Mouse (Mus musculus) intestine, embryonic 16.5 days (tissue): ENCODE data around the gene Nkain4. TPM values are rescaled to one million over a fixed set of nuclear protein-coding genes. Genes with fewer than 3 reads are reported as not detected.

Experiments
- ATAC-seq: fragments of 200-750 bp; cut with Nextera tagmentation; 2 replicates; pipeline ENCODE4 v1.8.0; 2017; ENCODE audit warnings: moderate TSS enrichment, moderate library complexity
- H3K27ac ChIP-seq: fragments of 300-500 bp; sonication (generic); 2 replicates; pipeline ENCODE4 v1.5.1; 2014; ENCODE audit warnings: mild to moderate bottlenecking, low read length
- H3K27me3 ChIP-seq: fragments of 300-500 bp; sonication (generic); replicated peaks from 2 replicates; pipeline ENCODE4 v1.6.1; 2014; ENCODE audit warnings: low read length, control low read depth, mixed read lengths; ENCODE audit not compliant: control insufficient read depth, insufficient read depth
- H3K36me3 ChIP-seq: fragments of 300-500 bp; sonication (generic); 2 replicates; pipeline ENCODE4 v1.6.1; 2014; ENCODE audit warnings: low read length, control low read depth; ENCODE audit not compliant: control insufficient read depth, insufficient read depth
- H3K4me1 ChIP-seq: fragments of 300-500 bp; sonication (generic); 2 replicates; pipeline ENCODE4 v1.6.1; 2014; ENCODE audit warnings: low read length, control low read depth, mixed read lengths; ENCODE audit not compliant: control insufficient read depth, insufficient read depth
- H3K4me2 ChIP-seq: fragments of 300-500 bp; sonication (generic); 2 replicates; pipeline ENCODE4 v1.6.1; 2014; ENCODE audit warnings: low read depth, low read length, control low read depth
- H3K4me3 ChIP-seq: fragments of 300-500 bp; sonication (generic); 2 replicates; pipeline ENCODE4 v1.5.1; 2014; ENCODE audit warnings: mild to moderate bottlenecking, low read length
- H3K9ac ChIP-seq: fragments of 300-500 bp; sonication (generic); 2 replicates; pipeline ENCODE4 v1.6.1; 2014; ENCODE audit warnings: low read depth, low read length
- H3K9me3 ChIP-seq: fragments of 300-500 bp; sonication (generic); 2 replicates; pipeline ENCODE4 v1.6.1; 2016; ENCODE audit warnings: low read length, control low read depth; ENCODE audit not compliant: control insufficient read depth
- WGBS: fragments of 180-500 bp; shearing (Covaris S2); extraction: QIAGEN DNeasy Blood & Tissue Kit; methylation state at CpG from one replicate; pipeline ENCODE4 v1.1.7; 2014; 5-methylcytosine and 5-hydroxymethylcytosine counted together
- polyA plus RNA-seq: library from polyadenylated mRNA; unstranded; fragments of >200 nt; fragmentation: Nextera tagmentation; extraction: Ambion mirVana; gene quantifications from 2 replicates; pipeline ENCODE4 v1.2.1, GENCODE M21; 2015

The Nkain4 gene
- polyA plus RNA-seq, 1 experiment from 2014 or later = 32.5 TPM

- peak within 1 kb of the TSS; percentile 86 for H3K4me2 ChIP-seq
- H3K36me3 ChIP-seq = peaks cover 6% of the 10 kb centered on the region; the same call in 1 of the 2 replicates
- peak within 1 kb of the TSS; percentile 68 for H3K27ac ChIP-seq
- peak within 1 kb of the TSS; percentile 100 for H3K4me3 ChIP-seq
- peak; percentile 95 for ATAC-seq
- H3K27me3 ChIP-seq = no peaks in the 10 kb centered on the region
- H3K9ac ChIP-seq = peak within 1 kb of the TSS; percentile 100
- H3K9me3 ChIP-seq = no peaks in the 10 kb centered on the region
- WGBS = under 1% methylated on average over 53 of the region's 56 CpGs
- peaks cover 17% of the 10 kb centered on the region for H3K4me1 ChIP-seq
Observed at GRCm38 (mm10) chr2:180920810-180921400, 33.6 kb downstream of the Nkain4 start, which contains the start of gene Ythdf1. Gene Ythdf1, minus strand, starts transcription at chr2:180920949.

- H3K4me1 ChIP-seq = peaks cover 23% of the 10 kb centered on the region
- under 1% methylated on average over 61 of the region's 61 CpGs for WGBS
- ATAC-seq = peak; percentile 69
- H3K9ac ChIP-seq = peak overlapping the region; percentile 100
- no peaks in the 10 kb centered on the region for H3K9me3 ChIP-seq
- no peaks in the 10 kb centered on the region for H3K27me3 ChIP-seq
- H3K27ac ChIP-seq = peak overlapping the region; percentile 68
- peak overlapping the region; percentile 100 for H3K4me3 ChIP-seq
- peaks cover 12% of the 10 kb centered on the region; the same call in 1 of the 2 replicates for H3K36me3 ChIP-seq
- H3K4me2 ChIP-seq = peak overlapping the region; percentile 86
Observed at GRCm38 (mm10) chr2:180919913-180920809, 34.3 kb downstream of the Nkain4 start.

GRCm38 (mm10) chr2:180915886-180916433, 38.5 kb downstream of the Nkain4 start:
- Histone ChIP-seq H3K4me1 (peaks cover 26% of the 10 kb centered on the region), H3K27me3 (no peaks in the 10 kb centered on the region), H3K27ac (no peak overlapping the region), H3K9me3 (no peaks in the 10 kb centered on the region), H3K4me3 (no peak overlapping the region), H3K4me2 (no peak overlapping the region), H3K9ac (no peak overlapping the region), H3K36me3 (peaks cover 26% of the 10 kb centered on the region)
- ATAC-seq = no peak
- WGBS = 62% methylated on average over 3 of the region's 3 CpGs

GRCm38 (mm10) chr2:180910928-180911327, 43.6 kb downstream of the Nkain4 start:
- Histone ChIP-seq H3K4me2 (no peak overlapping the region), H3K4me3 (no peak overlapping the region), H3K9ac (no peak overlapping the region), H3K27me3 (no peaks in the 10 kb centered on the region), H3K36me3 (peaks cover 28% of the 10 kb centered on the region), H3K27ac (no peak overlapping the region), H3K4me1 (peaks cover 9% of the 10 kb centered on the region; the same call in 1 of the 2 replicates), H3K9me3 (no peaks in the 10 kb centered on the region)
- WGBS = 95% methylated on average over 12 of the region's 12 CpGs
- no peak for ATAC-seq

- H3K27ac ChIP-seq = no peak overlapping the region
- peaks cover 5% of the 10 kb centered on the region for H3K36me3 ChIP-seq
- WGBS = 53% methylated on average over 5 of the region's 5 CpGs
- H3K9me3 ChIP-seq = no peaks in the 10 kb centered on the region
- no peak overlapping the region for H3K4me2 ChIP-seq
- no peaks in the 10 kb centered on the region for H3K27me3 ChIP-seq
- H3K9ac ChIP-seq = no peak overlapping the region
- no peak for ATAC-seq
- no peaks in the 10 kb centered on the region for H3K4me1 ChIP-seq
- no peak overlapping the region for H3K4me3 ChIP-seq
Observed at GRCm38 (mm10) chr2:180905556-180906221, 48.8 kb downstream of the Nkain4 start.

- no peaks in the 10 kb centered on the region for H3K9me3 ChIP-seq
- no peak overlapping the region for H3K27ac ChIP-seq
- ATAC-seq = no peak
- WGBS = 93% methylated on average over 18 of the region's 18 CpGs
- no peak overlapping the region for H3K4me3 ChIP-seq
- H3K4me1 ChIP-seq = no peaks in the 10 kb centered on the region
- H3K36me3 ChIP-seq = no peaks in the 10 kb centered on the region
- no peaks in the 10 kb centered on the region for H3K27me3 ChIP-seq
- no peak overlapping the region for H3K4me2 ChIP-seq
- no peak overlapping the region for H3K9ac ChIP-seq
Observed at GRCm38 (mm10) chr2:180904435-180905208, 49.9 kb downstream of the Nkain4 start.

GRCm38 (mm10) chr2:180902086-180902485, 52.4 kb downstream of the Nkain4 start:
- Histone ChIP-seq H3K27ac (no peak overlapping the region), H3K9ac (no peak overlapping the region), H3K36me3 (no peaks in the 10 kb centered on the region), H3K4me2 (no peak overlapping the region), H3K4me1 (no peaks in the 10 kb centered on the region), H3K9me3 (no peaks in the 10 kb centered on the region), H3K27me3 (no peaks in the 10 kb centered on the region), H3K4me3 (no peak overlapping the region)
- 45% methylated on average over 2 of the region's 2 CpGs for WGBS
- ATAC-seq = no peak

- H3K9me3 ChIP-seq = no peaks in the 10 kb centered on the region
- H3K36me3 ChIP-seq = no peaks in the 10 kb centered on the region
- H3K4me3 ChIP-seq = no peak overlapping the region
- peaks cover 18% of the 10 kb centered on the region for H3K4me1 ChIP-seq
- H3K4me2 ChIP-seq = no peak overlapping the region
- no peak overlapping the region for H3K27ac ChIP-seq
- H3K9ac ChIP-seq = no peak overlapping the region
- H3K27me3 ChIP-seq = peaks cover 33% of the 10 kb centered on the region
- no peak for ATAC-seq
- 78% methylated on average over 6 of the region's 6 CpGs for WGBS
Observed at GRCm38 (mm10) chr2:180897857-180898256, 56.6 kb downstream of the Nkain4 start.
